Comparison of ENCODE assay signal across 8 mouse cellular contexts in the genomic region with DNA sequence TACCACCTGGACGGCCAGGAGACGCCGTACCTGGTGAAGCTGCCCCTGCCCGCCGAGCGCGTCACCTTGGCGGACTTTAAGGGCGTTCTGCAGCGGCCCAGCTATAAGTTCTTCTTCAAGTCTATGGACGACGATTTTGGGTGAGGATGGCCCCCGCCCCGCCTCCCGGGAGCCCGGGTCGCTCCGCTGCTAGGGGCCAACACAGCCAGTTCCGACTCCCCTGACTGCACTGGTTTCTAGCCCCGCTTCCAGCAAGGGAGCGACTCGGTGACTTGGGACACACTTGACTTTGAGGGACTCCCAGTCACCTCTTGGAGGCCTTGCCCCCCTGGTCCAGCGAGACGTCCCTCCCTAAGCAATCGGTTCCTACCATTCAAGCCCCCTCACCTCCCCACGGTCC. TPM values are rescaled to one million over a fixed set of nuclear protein-coding genes. Genes with fewer than 3 reads are reported as not detected.
DNase-seq lines count a peak whose midpoint lies in the region; ATAC-seq and TF ChIP-seq lines count a peak whose summit lies in the region.

No protein-coding gene starts in this region.

- H3K9ac ChIP-seq in lung, postnatal 0 days (replicated peaks; ENCODE audit: low read depth): peak overlapping the region; percentile 96
- H3K9ac ChIP-seq in limb, embryonic 11.5 days (ENCODE audit: low read length): peak overlapping the region; percentile 98

- H3K27me3 ChIP-seq in lung, postnatal 0 days (replicated peaks; ENCODE audit: insufficient read depth, low read length): no peaks in the 10 kb centered on the region
- H3K27me3 ChIP-seq in forebrain, embryonic 10.5 days (ENCODE audit: poor library complexity, severe bottlenecking): no peaks in the 10 kb centered on the region
- H3K27me3 ChIP-seq in limb, embryonic 11.5 days (ENCODE audit: control insufficient read depth, insufficient read depth, low read length): no peaks in the 10 kb centered on the region
- H3K27me3 ChIP-seq in myocyte (ENCODE audit: control insufficient read depth, insufficient read depth, insufficient read length): no peaks in the 10 kb centered on the region

- H3K9me3 ChIP-seq in lung, postnatal 0 days (ENCODE audit: low read length): no peaks in the 10 kb centered on the region
- H3K9me3 ChIP-seq in forebrain, embryonic 10.5 days: no peaks in the 10 kb centered on the region
- no peaks in the 10 kb centered on the region for H3K9me3 ChIP-seq in limb, embryonic 11.5 days (ENCODE audit: control insufficient read depth, low read length)

- no peak for DNase-seq in cerebellum, postnatal 25 days
- peak; percentile 42 for DNase-seq in lung, postnatal 0 days (ENCODE audit: low spot score)
- DNase-seq in lung, postnatal 36 days: no peak
- no peak for DNase-seq in forebrain, embryonic 10.5 days (ENCODE audit: extremely low spot score, low spot score)
- no peak for DNase-seq in limb, embryonic 11.5 days (ENCODE audit: low spot score)
- no peak for DNase-seq in layer of hippocampus, adult 8-10 months (ENCODE audit: low spot score in 2 of 2)

- peak overlapping the region; percentile 59 for H3ac ChIP-seq in myocyte (ENCODE audit: control insufficient read depth, insufficient read length)

- under 1% methylated on average over 26 of the region's 26 CpGs for WGBS in lung, postnatal 0 days
- WGBS in forebrain, embryonic 10.5 days: under 1% methylated on average over 26 of the region's 26 CpGs
- WGBS in limb, embryonic 11.5 days: under 1% methylated on average over 26 of the region's 26 CpGs

- TF ChIP-seq POLR2A in myocyte (IDR thresholded peaks at IDR 0.05; ENCODE audit: insufficient read length, low read depth): no peak

- H3K27ac ChIP-seq in lung, postnatal 0 days (ENCODE audit: low read length): peak overlapping the region; percentile 93
- H3K27ac ChIP-seq in forebrain, embryonic 10.5 days: peak overlapping the region; percentile 97
- H3K27ac ChIP-seq in limb, embryonic 11.5 days (replicated peaks; ENCODE audit: low read depth, low read length): peak overlapping the region; percentile 81

- peaks cover 42% of the 10 kb centered on the region for H3K79me2 ChIP-seq in myocyte (ENCODE audit: control insufficient read depth, insufficient read depth)

- 0 out of 2 replicates have a peak, but pooled peaks cover 7% of the 10 kb centered on the region for H3K36me3 ChIP-seq in lung, postnatal 0 days (ENCODE audit: insufficient read depth, low read length)
- peaks cover 32% of the 10 kb centered on the region for H3K36me3 ChIP-seq in forebrain, embryonic 10.5 days (replicated peaks)
- H3K36me3 ChIP-seq in limb, embryonic 11.5 days (ENCODE audit: control insufficient read depth, insufficient read depth, low read length): peaks cover 3% of the 10 kb centered on the region
- peaks cover 7% of the 10 kb centered on the region for H3K36me3 ChIP-seq in myocyte (ENCODE audit: control insufficient read depth, insufficient read depth)

- TF ChIP-seq CTCF in lung, postnatal 0 days (IDR thresholded peaks at IDR 0.05): no peak

- H3K4me1 ChIP-seq in lung, postnatal 0 days (ENCODE audit: insufficient read depth, low read depth, low read length): peaks cover 6% of the 10 kb centered on the region; the same call in 1 of the 2 replicates
- H3K4me1 ChIP-seq in forebrain, embryonic 10.5 days: peaks cover 34% of the 10 kb centered on the region
- no peaks in the 10 kb centered on the region for H3K4me1 ChIP-seq in limb, embryonic 11.5 days (ENCODE audit: control insufficient read depth, insufficient read depth, low read length)

- peak overlapping the region; percentile 97 for H3K4me3 ChIP-seq in lung, postnatal 0 days (ENCODE audit: low read depth, low read length)
- H3K4me3 ChIP-seq in forebrain, embryonic 10.5 days: peak overlapping the region; percentile 92
- peak overlapping the region; percentile 96 for H3K4me3 ChIP-seq in limb, embryonic 11.5 days (ENCODE audit: low read depth, low read length)
- peak overlapping the region; percentile 73 for H3K4me3 ChIP-seq in myocyte

- peak overlapping the region; percentile 86 for H3K4me2 ChIP-seq in lung, postnatal 0 days (replicated peaks; ENCODE audit: low read depth, low read length)
- H3K4me2 ChIP-seq in limb, embryonic 11.5 days (ENCODE audit: low read depth, severe bottlenecking): peak overlapping the region; percentile 95
- peak overlapping the region; percentile 82 for H3K4me2 ChIP-seq in myocyte (ENCODE audit: low read depth)

- ATAC-seq in cerebellum, adult (ENCODE audit: insufficient number of reproducible peaks, low FRiP score, low TSS enrichment): peak; percentile 17; the same call in 1 of the 2 replicates
- ATAC-seq in lung, postnatal 0 days: peak; percentile 22
- no peak; the same call in 1 of the 2 replicates for ATAC-seq in limb, embryonic 11.5 days (ENCODE audit: insufficient number of reproducible peaks, low FRiP score, low TSS enrichment, low read depth)

- TF ChIP-seq EP300 in lung, postnatal 0 days (IDR thresholded peaks at IDR 0.05): no peak

TF ChIP-seq in myocyte, 11 proteins besides CTCF, POLR2A, EP300 and RAD21:
- TF ChIP-seq MYOD1 (IDR thresholded peaks at IDR 0.05; ENCODE audit: control insufficient read depth in 1 of 3, insufficient read length in 2 of 3, low read depth in 2 of 3) (no peak), POLR2AphosphoS2 (IDR thresholded peaks at IDR 0.05; ENCODE audit: insufficient read length, low read depth) (no peak), E2F4 (IDR thresholded peaks at IDR 0.05; ENCODE audit: insufficient read depth) (no peak), USF1 (IDR thresholded peaks at IDR 0.05; ENCODE audit: low read depth) (no peak), TCF3 (IDR thresholded peaks at IDR 0.05; ENCODE audit: insufficient read length, low read depth) (no peak), REST (IDR thresholded peaks at IDR 0.05; ENCODE audit: insufficient read depth, insufficient read length) (no peak), MYOG (IDR thresholded peaks at IDR 0.05; ENCODE audit: control insufficient read depth in 1 of 3, insufficient read depth in 1 of 3, insufficient read length in 2 of 3, low read depth in 2 of 3) (no peak), SRF (IDR thresholded peaks at IDR 0.05; ENCODE audit: control insufficient read depth, insufficient read length, low read depth) (no peak), TCF12 (IDR thresholded peaks at IDR 0.05; ENCODE audit: insufficient read depth, poor library complexity, severe bottlenecking) (no peak), CEBPB (IDR thresholded peaks at IDR 0.05; ENCODE audit: insufficient read depth, poor library complexity, severe bottlenecking) (no peak), MAX (IDR thresholded peaks at IDR 0.05; ENCODE audit: low read depth) (no peak)

RNA-seq across cellular contexts. Expression of gene Dvl3, which starts 0.4 kb away (rescaled TPM):
- 10.3 and 10.5 TPM in 2 replicates for polyA plus RNA-seq in lung, postnatal 0 days (2015; fragmentation: Nextera tagmentation; extraction: Ambion mirVana)
- polyA plus RNA-seq in forebrain, embryonic 10.5 days (2016; fragmentation: Nextera tagmentation; extraction: Ambion mirVana): 28.8 and 30.5 TPM in 2 replicates
- 40.4 and 46.2 TPM in 2 replicates for polyA plus RNA-seq in limb, embryonic 11.5 days (2014; fragmentation: Nextera tagmentation; extraction: Ambion mirVana)
- 32.9 TPM for polyA plus RNA-seq in myocyte (2012; fragmentation: generic; extraction: Trizol)
- total RNA-seq in layer of hippocampus, adult 8-10 months (2022): 10 to 100 TPM; 50.2 to 61.7 (median 53.6) TPM

RNA-seq across cellular contexts. Expression of gene Ap2m1, which starts 18.1 kb away (rescaled TPM):
- 402 and 427 TPM in 2 replicates for polyA plus RNA-seq in lung, postnatal 0 days (2015; fragmentation: Nextera tagmentation; extraction: Ambion mirVana)
- polyA plus RNA-seq in forebrain, embryonic 10.5 days (2016; fragmentation: Nextera tagmentation; extraction: Ambion mirVana): 628 and 638 TPM in 2 replicates
- polyA plus RNA-seq in limb, embryonic 11.5 days (2014; fragmentation: Nextera tagmentation; extraction: Ambion mirVana): 597 and 631 TPM in 2 replicates
- polyA plus RNA-seq in myocyte (2012; fragmentation: generic; extraction: Trizol): 446 TPM
- 100 to 1,000 TPM; 669 to 728 (median 710) TPM for total RNA-seq in layer of hippocampus, adult 8-10 months (2022)

RNA-seq across cellular contexts. Expression of gene Eif2b5, which starts 18.6 kb away (rescaled TPM):
- polyA plus RNA-seq in lung, postnatal 0 days (2015; fragmentation: Nextera tagmentation; extraction: Ambion mirVana): 46.9 and 51.1 TPM in 2 replicates
- polyA plus RNA-seq in forebrain, embryonic 10.5 days (2016; fragmentation: Nextera tagmentation; extraction: Ambion mirVana): 158 and 160 TPM in 2 replicates
- 143 and 151 TPM in 2 replicates for polyA plus RNA-seq in limb, embryonic 11.5 days (2014; fragmentation: Nextera tagmentation; extraction: Ambion mirVana)
- 94.7 TPM for polyA plus RNA-seq in myocyte (2012; fragmentation: generic; extraction: Trizol)
- total RNA-seq in layer of hippocampus, adult 8-10 months (2022): 10 to 100 TPM; 48.2 to 57.6 (median 55.7) TPM

RNA-seq across cellular contexts. Expression of gene Abcf3, which starts 31.2 kb away (rescaled TPM):
- 36.3 and 39.6 TPM in 2 replicates for polyA plus RNA-seq in lung, postnatal 0 days (2015; fragmentation: Nextera tagmentation; extraction: Ambion mirVana)
- 58.3 and 62.6 TPM in 2 replicates for polyA plus RNA-seq in forebrain, embryonic 10.5 days (2016; fragmentation: Nextera tagmentation; extraction: Ambion mirVana)
- polyA plus RNA-seq in limb, embryonic 11.5 days (2014; fragmentation: Nextera tagmentation; extraction: Ambion mirVana): 51.4 and 52.6 TPM in 2 replicates
- 50.2 TPM for polyA plus RNA-seq in myocyte (2012; fragmentation: generic; extraction: Trizol)
- 100 to 1,000 TPM in 2 of 4 experiments, 10 to 100 TPM in 2; 90.6 to 109 (median 98.4) TPM for total RNA-seq in layer of hippocampus, adult 8-10 months (2022)
